Mouse (Mus musculus) skeletal muscle tissue, postnatal 0 days (tissue): ENCODE measurements around the gene Bmp2. TPM values are rescaled to one million over a fixed set of nuclear protein-coding genes. Genes with fewer than 3 reads are reported as not detected.

Experiments used
- microRNA-seq, 2 experiments: library from miRNA; unstranded; fragments of <30 nt; microRNA quantifications; one replicate each; pipeline ENCODE4; 2016
- polyA plus RNA-seq: library from polyadenylated mRNA; unstranded; fragments of >200 nt; fragmentation: Nextera tagmentation; extraction: Ambion mirVana; gene quantifications from 2 replicates; pipeline ENCODE4 v1.2.1, GENCODE M21; 2015

The Bmp2 gene
- polyA plus RNA-seq, result 2.1 and 2.5 TPM in 2 replicates

GRCm38 (mm10) chr2:133552031-133552841, at the start of gene Bmp2:
TSS of gene Bmp2 (plus strand) at chr2:133552159.

Small RNAs within 50 kb of the gene (microRNA-seq; reads per million reads assigned to microRNA genes)
- gene Mir3090, result 0 reads per million in 2 experiments
